Mouse (Mus musculus) olfactory bulb, adult 2 months (tissue): ENCODE measurements around the gene Sigirr.

Source experiments
- CTCF ChIP-seq: fragments of 200-500 bp; IDR thresholded peaks from 2 replicates; pipeline ENCODE4 v1.5.1; 2012; ENCODE audit warnings: low read depth, mild to moderate bottlenecking, low read length, moderate library complexity; ENCODE audit not compliant: insufficient read depth
- POLR2A ChIP-seq: fragments of 200-500 bp; IDR thresholded peaks from 2 replicates; pipeline ENCODE4 v1.6.1; 2012; ENCODE audit warnings: mild to moderate bottlenecking, low read depth, low read length, moderate library complexity; ENCODE audit not compliant: insufficient read depth

- TF ChIP-seq POLR2A (no peak), CTCF (no peak)
These were observed 52.7 kb downstream of the Sigirr start for GRCm38 (mm10) chr7:141047581-141048225.
